Mouse (Mus musculus) thymus, adult 2 months (tissue): ENCODE data around the gene Sepsecs. TPM values are rescaled to one million over a fixed set of nuclear protein-coding genes. Genes with fewer than 3 reads are reported as not detected.
A peak's percentile ranks its signal among the peaks of the same experiment; 100 is the strongest.

Experiments
- DNase-seq: peaks from one replicate; pipeline ENCODE4 v3.0.0; 2021
- H3K27ac ChIP-seq: fragments of 200-500 bp; 2 replicates; pipeline ENCODE4 v1.5.1; 2012; ENCODE audit warnings: low read length, control low read depth; ENCODE audit not compliant: control insufficient read depth, insufficient read depth
- H3K27me3 ChIP-seq: fragments of 200-500 bp; 2 replicates; pipeline ENCODE4 v1.6.1; 2012; ENCODE audit warnings: mild to moderate bottlenecking, low read length, moderate library complexity, mixed read lengths; ENCODE audit not compliant: control insufficient read depth, insufficient read depth
- H3K36me3 ChIP-seq: fragments of 200-500 bp; 2 replicates; pipeline ENCODE4 v1.6.1; 2012; ENCODE audit warnings: mild to moderate bottlenecking, low read length, moderate library complexity; ENCODE audit not compliant: control insufficient read depth, insufficient read depth
- H3K4me1 ChIP-seq: fragments of 200-500 bp; replicated peaks from 2 replicates; pipeline ENCODE4 v1.6.1; 2012; ENCODE audit warnings: low read length; ENCODE audit not compliant: control insufficient read depth, insufficient read depth
- H3K4me3 ChIP-seq: fragments of 200-500 bp; 2 replicates; pipeline ENCODE4 v1.5.1; 2012; ENCODE audit warnings: mild to moderate bottlenecking, low read length, control low read depth, moderate library complexity; ENCODE audit not compliant: control insufficient read depth, insufficient read depth
- CTCF ChIP-seq: fragments of 200-500 bp; IDR thresholded peaks from 2 replicates; pipeline ENCODE4 v1.5.1; 2012; ENCODE audit warnings: mild to moderate bottlenecking, control low read depth, low read length, moderate library complexity, borderline replicate concordance; ENCODE audit not compliant: control insufficient read depth, poor library complexity, insufficient read depth; ENCODE audit errors: extremely low read depth
- POLR2A ChIP-seq: fragments of 200-500 bp; IDR thresholded peaks from 2 replicates; pipeline ENCODE4 v1.6.1; 2012; ENCODE audit warnings: mild to moderate bottlenecking, low read length, control low read depth, moderate library complexity; ENCODE audit not compliant: control insufficient read depth, poor library complexity, insufficient read depth; ENCODE audit errors: extremely low read depth
- WGBS: fragments of 180-500 bp; shearing (Covaris S2); methylation state at CpG from one replicate; pipeline ENCODE4 v1.1.7; 2018; 5-methylcytosine and 5-hydroxymethylcytosine counted together
- polyA plus RNA-seq: library from polyadenylated mRNA; depleted of rRNA; stranded (reverse); fragments of >200 nt; gene quantifications from 2 replicates; pipeline ENCODE4 v1.2.3, GENCODE M21; 2012; rRNA removed

Sepsecs gene
- polyA plus RNA-seq, 1 experiment = 5.4 TPM

DNA sequence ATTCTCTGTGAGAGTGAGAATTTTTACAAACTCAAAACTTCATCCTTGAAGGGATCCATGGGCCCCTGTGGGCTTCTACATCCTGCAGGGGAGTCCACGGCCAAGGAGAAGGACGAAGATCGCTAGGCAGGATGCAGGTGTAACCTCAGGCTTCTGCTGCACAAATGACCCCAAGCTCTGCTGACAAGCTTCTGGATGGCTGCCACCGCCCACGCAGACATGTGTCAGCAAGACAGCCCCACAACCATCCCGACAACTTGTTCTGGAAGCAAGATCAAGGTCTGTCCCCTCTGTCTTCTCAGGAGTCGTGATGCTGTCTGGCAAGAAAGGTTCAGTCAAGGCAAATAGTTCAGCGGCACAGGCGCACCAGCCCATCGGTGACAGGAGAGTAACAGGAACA is 59.8 kb downstream of the Sepsecs start:
- H3K4me1 ChIP-seq = peaks cover 10% of the 10 kb centered on the region
- TF ChIP-seq POLR2A (no peak), CTCF (no peak)
- H3K4me3 ChIP-seq = no peak overlapping the region
- H3K27me3 ChIP-seq = no peaks in the 10 kb centered on the region
- peak; percentile 14 for DNase-seq
- no peaks in the 10 kb centered on the region for H3K36me3 ChIP-seq
- 13% methylated on average over 10 of the region's 10 CpGs for WGBS
- no peak overlapping the region for H3K27ac ChIP-seq

DNA sequence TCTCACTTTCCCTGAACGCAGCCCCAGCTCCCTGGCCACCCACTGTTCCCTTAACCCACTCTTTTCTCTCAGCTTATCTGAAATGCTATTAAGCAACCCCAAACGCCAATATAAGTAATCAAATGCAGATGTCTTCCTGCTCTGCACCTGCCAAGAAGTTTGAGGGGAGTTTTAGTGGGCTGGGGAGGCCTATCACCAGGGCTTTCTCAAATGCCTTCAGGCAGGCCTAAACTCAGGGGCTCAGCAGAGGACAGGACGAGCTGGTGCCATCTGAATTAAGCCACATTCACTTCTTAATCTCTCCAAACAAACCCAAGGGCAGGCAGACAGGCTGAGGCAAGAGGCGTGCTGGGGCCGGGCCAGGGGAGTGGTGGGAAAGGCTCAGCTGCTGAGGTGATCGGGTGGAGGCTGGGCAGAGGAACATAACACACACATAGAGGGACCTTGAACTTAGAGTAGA is 64.9 kb downstream of the Sepsecs start:
- no peaks in the 10 kb centered on the region for H3K27me3 ChIP-seq
- no peak overlapping the region for H3K27ac ChIP-seq
- no peak for DNase-seq
- TF ChIP-seq CTCF = no peak
- TF ChIP-seq POLR2A = no peak
- no peak overlapping the region for H3K4me3 ChIP-seq
- 85% methylated on average over 6 of the region's 6 CpGs for WGBS
- no peaks in the 10 kb centered on the region for H3K36me3 ChIP-seq
- peaks cover 1% of the 10 kb centered on the region for H3K4me1 ChIP-seq

DNA sequence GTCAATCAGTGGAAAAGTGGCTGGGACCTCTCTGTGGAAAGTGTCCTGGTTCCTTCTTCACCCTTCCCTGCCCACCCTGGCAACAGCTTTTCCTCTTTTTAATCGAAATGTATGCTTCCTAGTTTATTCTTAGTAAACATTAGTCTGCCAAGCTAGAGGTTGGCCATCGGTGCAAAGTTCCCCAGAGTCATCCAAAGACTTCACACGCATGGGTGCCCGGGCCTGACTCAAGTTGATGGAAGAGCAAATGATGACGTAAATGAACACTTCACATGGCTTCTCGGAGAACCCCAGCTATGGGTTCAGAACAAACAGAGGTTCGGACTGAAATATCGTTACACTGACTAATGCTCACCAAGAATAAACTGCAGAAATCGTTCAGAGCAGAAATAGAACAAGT is 78.9 kb downstream of the Sepsecs start:
- Histone ChIP-seq H3K4me1 (no peaks in the 10 kb centered on the region; the same call in 1 of the 2 replicates), H3K27me3 (no peaks in the 10 kb centered on the region), H3K27ac (no peak overlapping the region), H3K36me3 (no peaks in the 10 kb centered on the region), H3K4me3 (no peak overlapping the region)
- no peak for TF ChIP-seq CTCF
- TF ChIP-seq POLR2A = no peak
- WGBS = 89% methylated on average over 9 of the region's 9 CpGs
- no peak for DNase-seq

Other genes starting within 250 kb of the Sepsecs start
- 0.20 and 0.30 TPM in 2 replicates for gene Ccdc149, start 198.2 kb downstream of the Sepsecs start, polyA plus RNA-seq
- gene Lgi2, start 103.2 kb downstream of the Sepsecs start, polyA plus RNA-seq = 0.38 and 0.85 TPM in 2 replicates
- 5.8 and 12.1 TPM in 2 replicates for gene Pi4k2b, start 71.9 kb upstream of the Sepsecs start, polyA plus RNA-seq
- 9.5 and 10.2 TPM in 2 replicates for gene Zcchc4, start 105.7 kb upstream of the Sepsecs start, polyA plus RNA-seq
- gene Anapc4, start 164.3 kb upstream of the Sepsecs start, polyA plus RNA-seq = 21.7 and 26.3 TPM in 2 replicates